17 mouse cellular contexts compared by ENCODE assay signal in the genomic region with DNA sequence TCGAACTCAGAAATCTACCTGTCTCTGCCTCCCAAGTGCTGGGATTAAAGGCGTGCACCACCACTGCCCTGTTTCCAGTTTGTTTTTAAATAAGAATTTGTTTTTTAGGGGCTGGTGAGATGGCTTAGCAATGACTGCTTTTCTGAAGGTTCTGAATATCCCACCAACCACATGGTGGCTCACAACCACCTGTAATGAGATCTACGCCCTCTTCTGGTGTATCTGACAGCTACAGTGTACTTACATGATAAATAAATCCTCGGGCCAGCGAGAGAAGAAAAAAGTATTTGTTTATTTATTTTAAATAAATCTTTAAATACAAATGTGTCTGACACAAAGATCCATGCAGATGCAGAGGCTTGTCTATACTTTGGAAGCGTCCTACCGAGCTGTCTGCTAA. TPM values are rescaled to one million over a fixed set of nuclear protein-coding genes. Genes with fewer than 3 reads are reported as not detected.
A peak's percentile ranks its signal among the peaks of the same experiment; 100 is the strongest.
DNase-seq lines count a peak whose midpoint lies in the region; ATAC-seq lines count a peak whose summit lies in the region.
"Had no signal": no experiment of that assay in that cellular context is flagged by ENCODE, and none has a peak within 500 bp of the region (broad histone marks: within the 10 kb centered on the region; RNA-seq: fewer than 3 reads in every experiment).

No protein-coding gene starts in this region.

- no peaks in the 10 kb centered on the region for H3K36me3 ChIP-seq in intestine, embryonic 14.5 days (ENCODE audit: control insufficient read depth, insufficient read depth, low read length)
- no peaks in the 10 kb centered on the region for H3K36me3 ChIP-seq in intestine, embryonic 15.5 days
- H3K36me3 ChIP-seq: embryonic facial prominence, embryonic 13.5 days; G1E; limb, embryonic 15.5 days; midbrain, embryonic 12.5 days had no signal

- 72% methylated on average over 7 of the region's 7 CpGs for WGBS in intestine, embryonic 14.5 days
- 70% methylated on average over 7 of the region's 7 CpGs for WGBS in intestine, embryonic 15.5 days

- H3K27ac ChIP-seq in intestine, embryonic 14.5 days (ENCODE audit: low read depth), result no peak overlapping the region
- H3K27ac ChIP-seq in intestine, embryonic 15.5 days, result no peak overlapping the region
- H3K27ac ChIP-seq: embryonic facial prominence, embryonic 13.5 days; limb, embryonic 15.5 days; midbrain, embryonic 12.5 days had no signal

- H3K4me2 ChIP-seq in intestine, embryonic 14.5 days (ENCODE audit: low read length), result no peak overlapping the region
- no peak overlapping the region for H3K4me2 ChIP-seq in intestine, embryonic 15.5 days (replicated peaks)
- H3K4me2 ChIP-seq: embryonic facial prominence, embryonic 13.5 days; limb, embryonic 15.5 days; midbrain, embryonic 12.5 days had no signal

- no peaks in the 10 kb centered on the region for H3K4me1 ChIP-seq in intestine, embryonic 14.5 days (replicated peaks; ENCODE audit: control insufficient read depth, insufficient read depth, low read length)
- H3K4me1 ChIP-seq in intestine, embryonic 15.5 days (replicated peaks), result no peaks in the 10 kb centered on the region
- H3K4me1 ChIP-seq: embryonic facial prominence, embryonic 13.5 days; limb, embryonic 15.5 days had no signal

- peak; percentile 15 for DNase-seq in intestine, embryonic 14.5 days (ENCODE audit: low spot score)
- DNase-seq in thymus, postnatal 0 days (ENCODE audit: low spot score), result peak; percentile 32
- DNase-seq in thymus, postnatal 36 days, result no peak
- peak; percentile 22 for DNase-seq in WW6 (ENCODE audit: low read depth, low spot score)
- DNase-seq in c-Kit-positive CD71-positive TER-119-positive erythroid progenitor cells, embryonic 14.5 days (ENCODE audit: low spot score), result no peak
- DNase-seq in thymus, postnatal 4 days, result no peak
- DNase-seq in layer of hippocampus, postnatal 10 days (ENCODE audit: low spot score in 2 of 2), result no peak
- DNase-seq: cerebellum, postnatal 14 days; heart, adult 18-20 months; heart, postnatal 14 days; lung, postnatal 10 days had no signal

- H3K9me3 ChIP-seq in intestine, embryonic 14.5 days (ENCODE audit: control insufficient read depth, low read length), result no peaks in the 10 kb centered on the region
- no peaks in the 10 kb centered on the region for H3K9me3 ChIP-seq in intestine, embryonic 15.5 days
- H3K9me3 ChIP-seq: embryonic facial prominence, embryonic 13.5 days; G1E; limb, embryonic 15.5 days; midbrain, embryonic 12.5 days had no signal

- H3K9ac ChIP-seq in intestine, embryonic 14.5 days (ENCODE audit: low read length), result no peak overlapping the region
- H3K9ac ChIP-seq in intestine, embryonic 15.5 days, result no peak overlapping the region
- H3K9ac ChIP-seq: embryonic facial prominence, embryonic 13.5 days; limb, embryonic 15.5 days; midbrain, embryonic 12.5 days had no signal

- H3K4me3 ChIP-seq in intestine, embryonic 14.5 days (ENCODE audit: low read depth, low read length), result no peak overlapping the region
- H3K4me3 ChIP-seq in intestine, embryonic 15.5 days (replicated peaks), result no peak overlapping the region
- H3K4me3 ChIP-seq: embryonic facial prominence, embryonic 13.5 days; limb, embryonic 15.5 days; midbrain, embryonic 12.5 days had no signal

- no peaks in the 10 kb centered on the region for H3K27me3 ChIP-seq in intestine, embryonic 14.5 days (replicated peaks; ENCODE audit: control insufficient read depth, insufficient read depth, low read length)
- no peaks in the 10 kb centered on the region for H3K27me3 ChIP-seq in intestine, embryonic 15.5 days (replicated peaks)
- H3K27me3 ChIP-seq: embryonic facial prominence, embryonic 13.5 days; limb, embryonic 15.5 days; midbrain, embryonic 12.5 days had no signal

- no peak for ATAC-seq in intestine, embryonic 14.5 days (replicated peaks; ENCODE audit: low FRiP score, low TSS enrichment, low read depth)
- no peak for ATAC-seq in intestine, embryonic 15.5 days
- ATAC-seq: inflammation-experienced regulatory T-cells, adult 6 months had no signal

RNA-seq across cellular contexts. Expression of gene Xpr1, which starts 40.3 kb away (rescaled TPM):
- 6.8 and 7.4 TPM in 2 replicates for polyA plus RNA-seq in intestine, embryonic 14.5 days (2014; fragmentation: Nextera tagmentation; extraction: Ambion mirVana)
- polyA plus RNA-seq in intestine, embryonic 15.5 days (2015; fragmentation: Nextera tagmentation; extraction: Ambion mirVana), result 7.0 and 8.0 TPM in 2 replicates
- 4.9 and 7.2 TPM in 2 replicates for polyA plus RNA-seq in thymus, postnatal 0 days (2015; fragmentation: Nextera tagmentation; extraction: Ambion mirVana)
- total RNA-seq in layer of hippocampus, postnatal 10 days (2021), result 100 to 1,000 TPM in 1 of 2 experiments, 10 to 100 TPM in 1; 99.4 to 105 TPM

Comparison
In these comparisons a context has a peak if more than half of its experiments do, and no peak if none do; other contexts are left out.
1. DNase-seq: peak in intestine, embryonic 14.5 days (single experiment), thymus, postnatal 0 days (single experiment) and WW6 (single experiment); none in thymus, postnatal 36 days (0 of 2), c-Kit-positive CD71-positive TER-119-positive erythroid progenitor cells, embryonic 14.5 days (single experiment), thymus, postnatal 4 days (single experiment) and layer of hippocampus, postnatal 10 days (0 of 2).